ENCODE assay signal across 8 mouse cellular contexts in the genomic region with DNA sequence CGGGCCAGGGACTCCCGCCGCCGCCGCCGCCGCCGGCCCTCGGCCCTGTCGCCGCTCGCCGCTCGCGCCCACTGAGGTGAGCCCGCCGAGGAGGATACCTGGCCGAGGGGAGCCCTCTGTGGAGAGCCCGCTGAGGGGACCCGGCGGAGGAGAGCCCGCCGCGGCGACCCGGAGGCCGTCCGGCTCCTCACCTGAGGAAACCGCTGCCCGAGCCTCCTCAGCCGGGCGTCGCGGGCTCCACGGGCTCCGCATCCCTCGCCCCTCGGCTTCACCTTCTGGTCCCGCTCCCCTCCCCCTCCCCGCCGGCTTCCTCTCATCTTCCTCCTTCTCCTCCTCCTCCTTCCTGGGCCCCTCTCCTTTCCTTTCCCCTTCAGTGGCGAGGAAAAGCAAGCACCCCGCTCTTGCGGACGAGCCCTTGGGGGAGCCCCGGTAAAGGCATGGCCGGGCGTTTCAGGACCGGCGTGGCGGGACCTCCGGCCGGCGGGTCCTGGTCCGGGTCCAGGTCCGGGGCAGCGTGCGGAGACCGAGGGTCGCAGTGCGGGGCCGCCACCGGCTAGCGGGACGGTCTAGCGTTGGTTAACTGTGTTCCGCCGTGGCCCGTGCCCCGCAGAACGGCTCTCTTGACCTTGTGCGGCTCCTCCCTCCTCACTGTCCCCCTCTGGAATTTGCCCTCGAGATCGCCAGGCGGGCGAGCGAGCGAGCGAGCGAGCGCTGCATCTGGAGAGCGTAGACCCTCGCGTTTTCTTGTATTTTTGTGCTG. TPM values are rescaled to one million over a fixed set of nuclear protein-coding genes. Genes with fewer than 3 reads are reported as not detected.
A peak's percentile ranks its signal among the peaks of the same experiment; 100 is the strongest.
DNase-seq lines count a peak whose midpoint lies in the region; ATAC-seq and TF ChIP-seq lines count a peak whose summit lies in the region.

No protein-coding gene starts in this region.

- no peaks in the 10 kb centered on the region for H3K9me3 ChIP-seq in embryonic facial prominence, embryonic 10.5 days
- no peaks in the 10 kb centered on the region for H3K9me3 ChIP-seq in heart, embryonic 14.5 days (ENCODE audit: control insufficient read depth, low read length)
- no peaks in the 10 kb centered on the region for H3K9me3 ChIP-seq in neural tube, embryonic 15.5 days (replicated peaks)

- H3K4me1 ChIP-seq in embryonic facial prominence, embryonic 10.5 days = peaks cover 26% of the 10 kb centered on the region
- H3K4me1 ChIP-seq in heart, embryonic 14.5 days (ENCODE audit: control insufficient read depth in 2 of 2, insufficient read depth in 2 of 2, low read length in 2 of 2) = peaks cover 5 to 29% of the 10 kb centered on the region in 2 experiments; a peak in 3 of 4 replicates
- H3K4me1 ChIP-seq in lung, adult 2 months (ENCODE audit: control insufficient read depth, insufficient read depth, low read length) = peaks cover 8% of the 10 kb centered on the region
- H3K4me1 ChIP-seq in neural tube, embryonic 15.5 days = peaks cover 32% of the 10 kb centered on the region

- TF ChIP-seq CTCF in lung, adult 2 months (IDR thresholded peaks at IDR 0.05; ENCODE audit: insufficient read depth, low read length) = no peak

- peak overlapping the region; percentile 93 for H3K9ac ChIP-seq in heart, embryonic 14.5 days (ENCODE audit: low read length)
- peak overlapping the region; percentile 97 for H3K9ac ChIP-seq in neural tube, embryonic 15.5 days (replicated peaks)

- under 1% methylated on average over 84 of the region's 84 CpGs for WGBS in embryonic facial prominence, embryonic 10.5 days
- under 1% methylated on average over 83 of the region's 84 CpGs for WGBS in heart, embryonic 14.5 days
- WGBS in lung, adult 2 months = under 1% methylated on average over 74 of the region's 84 CpGs
- WGBS in neural tube, embryonic 15.5 days = under 1% methylated on average over 81 of the region's 84 CpGs

- TF ChIP-seq POLR2A in lung, adult 2 months (IDR thresholded peaks at IDR 0.05; ENCODE audit: borderline replicate concordance, extremely low read depth, low read depth, low read length) = no peak

- H3K4me3 ChIP-seq in embryonic facial prominence, embryonic 10.5 days = peak overlapping the region; percentile 85
- H3K4me3 ChIP-seq in heart, embryonic 14.5 days (ENCODE audit: control insufficient read depth in 1 of 2, insufficient read depth in 1 of 2, low read depth in 1 of 2, low read length in 2 of 2) = peak overlapping the region; percentile 70 to 78
- H3K4me3 ChIP-seq in lung, adult 2 months (replicated peaks; ENCODE audit: extremely low read depth, low read depth, low read length) = peak overlapping the region; percentile 78
- H3K4me3 ChIP-seq in neural tube, embryonic 15.5 days (replicated peaks) = peak overlapping the region; percentile 91

- peak; percentile 50 for DNase-seq in CD4-positive, CD25-positive, alpha-beta regulatory T cell, adult 2 months (ENCODE audit: low read depth, low spot score)
- peak; percentile 56 to 61 for DNase-seq in adrenal gland, adult 18-20 months (ENCODE audit: low spot score in 2 of 2)
- DNase-seq in embryonic facial prominence, embryonic 10.5 days (ENCODE audit: low spot score) = peak; percentile 80
- peak; percentile 70 for DNase-seq in kidney, postnatal 10 days
- DNase-seq in lung, adult 2 months = peak; percentile 48
- DNase-seq in thymus, postnatal 36 days = peak; percentile 56 to 61

- peak; percentile 51 for ATAC-seq in heart, embryonic 14.5 days (ENCODE audit: insufficient number of reproducible peaks, insufficient read depth, low FRiP score, low read depth)
- peak; percentile 65 for ATAC-seq in neural tube, embryonic 15.5 days (ENCODE audit: low FRiP score)

- H3K4me2 ChIP-seq in heart, embryonic 14.5 days (ENCODE audit: low read length) = peak overlapping the region; percentile 69
- H3K4me2 ChIP-seq in neural tube, embryonic 15.5 days = peak overlapping the region; percentile 79

- H3K27ac ChIP-seq in embryonic facial prominence, embryonic 10.5 days (replicated peaks) = peak overlapping the region; percentile 94
- H3K27ac ChIP-seq in heart, embryonic 14.5 days (replicated peaks in 1 of 2; ENCODE audit: control insufficient read depth in 1 of 2, insufficient read depth in 1 of 2, low read depth in 2 of 2, low read length in 2 of 2) = peak overlapping the region; percentile 76 to 94
- peak overlapping the region; percentile 92 for H3K27ac ChIP-seq in neural tube, embryonic 15.5 days (replicated peaks)

- peaks cover 35% of the 10 kb centered on the region for H3K36me3 ChIP-seq in embryonic facial prominence, embryonic 10.5 days (replicated peaks)
- peaks cover 33% of the 10 kb centered on the region for H3K36me3 ChIP-seq in heart, embryonic 14.5 days (ENCODE audit: control insufficient read depth, insufficient read depth, low read length)
- peaks cover 8% of the 10 kb centered on the region; the same call in 1 of the 2 replicates for H3K36me3 ChIP-seq in neural tube, embryonic 15.5 days

- H3K27me3 ChIP-seq in embryonic facial prominence, embryonic 10.5 days (replicated peaks; ENCODE audit: low read depth, poor library complexity, severe bottlenecking) = peaks cover 6% of the 10 kb centered on the region; the same call in 1 of the 2 replicates
- no peaks in the 10 kb centered on the region for H3K27me3 ChIP-seq in heart, embryonic 14.5 days (ENCODE audit: control insufficient read depth, insufficient read depth, low read length)
- H3K27me3 ChIP-seq in neural tube, embryonic 15.5 days (replicated peaks) = no peaks in the 10 kb centered on the region

RNA-seq across cellular contexts. Expression of gene Lpgat1, which starts 1.1 kb away (rescaled TPM):
- total RNA-seq in adrenal gland, adult 18-20 months (2021) = 10 to 100 TPM; 70.2 to 94.7 TPM
- polyA plus RNA-seq in embryonic facial prominence, embryonic 10.5 days (2016; fragmentation: Nextera tagmentation; extraction: Ambion mirVana) = 24.0 and 24.4 TPM in 2 replicates
- polyA plus RNA-seq in heart, embryonic 14.5 days (2014; fragmentation: Nextera tagmentation; extraction: Ambion mirVana) = 59.3 and 65.6 TPM in 2 replicates
- 10.7 and 14.8 TPM in 2 replicates for polyA plus RNA-seq in lung, adult 2 months (2012; rRNA removed)
- polyA plus RNA-seq in neural tube, embryonic 15.5 days (2015; fragmentation: Nextera tagmentation; extraction: Ambion mirVana) = 31.2 and 37.3 TPM in 2 replicates

Comparison
In these comparisons a context has a peak if more than half of its experiments do, and no peak if none do; other contexts are left out.
1. Peak in every context shown above with its lines: DNase-seq, ATAC-seq, H3K4me3 ChIP-seq and H3K27ac ChIP-seq.